Mouse (Mus musculus): ENCODE results near the gene Wdfy3.

The Wdfy3 gene

DNA sequence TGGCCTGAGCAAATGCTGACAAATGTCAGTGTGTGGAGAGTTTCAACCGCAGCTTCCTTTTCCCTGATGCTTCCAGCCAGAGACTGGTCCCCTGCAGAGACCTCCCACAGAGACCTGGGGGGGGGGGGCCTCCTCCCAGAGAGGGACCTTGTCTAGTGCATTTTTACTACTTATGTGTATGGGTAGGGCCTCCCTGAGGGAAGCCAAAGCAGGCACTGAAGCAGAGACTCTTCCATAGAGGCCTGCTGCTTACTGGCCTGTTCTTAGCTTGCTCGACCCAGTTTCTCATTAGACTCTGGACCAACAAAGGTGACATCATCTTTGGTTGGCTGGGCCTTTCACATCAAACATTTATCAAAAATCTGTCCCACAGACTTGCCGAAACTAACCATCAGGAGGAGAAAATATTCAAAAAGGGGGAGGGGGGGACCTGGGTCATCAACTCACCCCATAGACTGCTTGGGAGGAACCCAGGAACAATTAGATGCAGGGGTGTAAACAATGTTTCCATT lies 14.5 kb downstream of the Wdfy3 start:
- DNase-seq (ENCODE audit: low spot score in 2 of 2), result no peak

- no peak for DNase-seq (ENCODE audit: low spot score in 2 of 2)
Measured at GRCm38 (mm10) chr5:102054511-102055093, 15.1 kb downstream of the Wdfy3 start.

GRCm38 (mm10) chr5:102052906-102053305 lies 16.8 kb downstream of the Wdfy3 start:
- no peak for DNase-seq (ENCODE audit: low spot score in 2 of 2)

- no peak for DNase-seq (ENCODE audit: low spot score in 2 of 2)
Measured at GRCm38 (mm10) chr5:102052465-102052864, 17.3 kb downstream of the Wdfy3 start.

- no peak for DNase-seq (ENCODE audit: low spot score in 2 of 2)
Measured at GRCm38 (mm10) chr5:102050677-102051076, 19.0 kb downstream of the Wdfy3 start.

GRCm38 (mm10) chr5:102048416-102048815 lies 21.3 kb downstream of the Wdfy3 start:
- DNase-seq (ENCODE audit: low spot score in 2 of 2), result no peak

DNA sequence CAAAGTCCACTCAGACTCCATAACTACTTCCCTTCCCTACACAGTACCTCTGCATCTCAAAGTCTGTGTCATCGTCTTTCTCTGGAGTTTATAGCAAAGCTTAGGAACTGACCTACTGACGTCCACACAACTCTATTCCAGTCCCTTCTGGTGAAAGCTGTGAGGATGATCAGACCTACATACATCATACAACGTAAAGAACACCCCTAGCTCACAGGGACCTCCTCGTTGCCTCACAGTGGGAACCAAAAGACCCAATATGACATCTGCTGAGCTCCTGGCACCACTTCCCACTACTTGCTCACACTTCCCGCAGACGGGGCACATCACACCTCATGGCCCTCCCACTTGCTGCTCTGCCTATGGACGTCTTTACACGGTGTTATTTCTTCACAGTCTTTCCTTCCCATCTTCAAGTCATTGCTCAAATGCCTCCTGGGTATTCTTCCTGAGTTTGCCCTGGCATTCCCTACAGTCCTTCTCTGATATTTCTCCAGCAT lies 23.1 kb downstream of the Wdfy3 start:
- no peak for DNase-seq (ENCODE audit: low spot score in 2 of 2)

DNA sequence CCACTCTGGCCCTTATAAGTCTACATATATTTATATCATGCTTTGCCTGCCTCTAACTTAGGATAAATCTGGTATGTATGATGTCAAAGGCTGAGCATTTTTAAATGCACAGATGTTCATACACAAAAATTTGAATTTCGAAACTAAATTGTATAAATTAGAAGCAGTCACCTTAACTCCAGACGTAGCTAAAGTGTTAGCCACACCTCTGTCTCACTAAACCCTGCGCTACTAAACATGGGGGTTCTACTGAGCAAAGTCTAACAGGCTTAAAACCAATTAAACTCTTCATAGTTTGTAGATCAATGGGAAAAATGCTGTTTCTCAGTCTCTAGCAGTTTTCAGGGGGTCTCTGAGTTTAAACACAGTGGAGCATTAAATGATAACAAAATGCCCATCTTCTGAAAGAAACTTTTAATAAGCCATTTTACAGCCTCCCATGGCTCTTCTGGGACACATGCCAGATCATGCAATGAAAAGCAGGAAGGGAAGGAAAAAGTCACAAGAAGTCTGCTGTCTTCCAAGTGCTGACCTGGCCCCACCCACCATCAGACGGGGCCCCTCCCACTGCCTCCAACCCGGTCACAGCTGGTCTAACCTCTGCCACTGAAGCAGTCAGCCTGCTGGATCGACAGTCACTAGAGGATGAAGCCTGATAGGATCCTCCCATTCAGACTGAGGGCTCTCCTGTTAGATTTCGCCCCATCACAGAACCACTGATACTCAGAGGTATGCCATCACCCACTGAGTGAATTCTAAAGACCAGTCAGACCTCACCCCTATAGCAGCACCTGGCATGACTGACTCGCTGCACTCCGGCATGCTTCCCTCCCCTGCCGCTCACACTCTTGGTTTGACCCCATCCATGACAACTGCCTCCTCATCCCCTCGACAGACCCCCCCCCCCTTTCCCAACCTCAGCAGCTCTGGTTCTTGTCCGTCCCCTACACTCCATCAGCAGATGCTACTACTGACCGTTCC lies 23.8 kb downstream of the Wdfy3 start:
- DNase-seq (ENCODE audit: low spot score in 2 of 2), result no peak

DNA sequence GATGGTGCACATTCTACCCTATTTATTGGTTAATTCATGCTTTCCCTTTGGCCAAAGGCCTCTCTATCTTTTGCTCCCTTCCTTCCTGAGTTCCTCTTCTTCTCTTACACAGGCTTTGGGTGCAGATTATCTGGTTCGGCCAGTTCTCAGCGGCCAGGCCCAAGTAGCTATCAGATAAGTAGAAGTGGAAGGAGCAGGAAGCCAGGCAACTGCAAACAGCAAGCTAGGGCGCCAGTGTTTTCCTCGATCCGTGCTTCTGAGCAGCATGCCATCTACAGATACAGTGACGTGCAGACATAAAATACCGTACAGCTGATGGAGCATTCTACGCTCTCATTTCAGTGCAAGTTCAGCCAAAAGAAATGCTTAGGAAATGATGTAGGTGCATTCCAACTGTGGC lies 24.5 kb downstream of the Wdfy3 start:
- DNase-seq (ENCODE audit: low spot score in 2 of 2), result peak in 1 of 2 experiments; percentile 56

- no peak for DNase-seq (ENCODE audit: low spot score in 2 of 2)
Measured at GRCm38 (mm10) chr5:102033281-102033680, 36.4 kb downstream of the Wdfy3 start.

- no peak for DNase-seq (ENCODE audit: low spot score in 2 of 2)
Measured at GRCm38 (mm10) chr5:102032594-102033240, 37.0 kb downstream of the Wdfy3 start.

DNA sequence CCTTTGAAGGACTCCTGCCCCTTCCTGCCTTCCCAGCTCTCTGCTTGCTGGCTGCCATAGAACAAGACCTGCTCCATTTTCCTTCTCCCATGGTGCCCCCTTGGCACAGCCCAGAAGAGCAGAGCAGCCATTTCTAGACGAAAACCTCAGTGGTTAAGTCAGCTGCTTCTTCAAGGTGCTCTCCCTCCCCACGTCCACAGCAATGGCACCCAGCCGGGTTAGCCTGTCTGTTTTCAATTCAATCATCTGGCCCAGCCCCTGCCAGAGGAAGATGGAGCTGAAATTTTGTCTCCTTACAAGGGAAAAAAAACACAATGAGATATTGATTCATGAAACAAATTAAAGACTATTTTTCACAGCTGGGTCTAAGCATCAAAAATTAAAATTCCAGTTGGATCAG lies 37.5 kb downstream of the Wdfy3 start:
- no peak for DNase-seq (ENCODE audit: low spot score in 2 of 2)

- no peak for DNase-seq (ENCODE audit: low spot score in 2 of 2)
Measured at GRCm38 (mm10) chr5:102023376-102023775, 46.3 kb downstream of the Wdfy3 start.

DNA sequence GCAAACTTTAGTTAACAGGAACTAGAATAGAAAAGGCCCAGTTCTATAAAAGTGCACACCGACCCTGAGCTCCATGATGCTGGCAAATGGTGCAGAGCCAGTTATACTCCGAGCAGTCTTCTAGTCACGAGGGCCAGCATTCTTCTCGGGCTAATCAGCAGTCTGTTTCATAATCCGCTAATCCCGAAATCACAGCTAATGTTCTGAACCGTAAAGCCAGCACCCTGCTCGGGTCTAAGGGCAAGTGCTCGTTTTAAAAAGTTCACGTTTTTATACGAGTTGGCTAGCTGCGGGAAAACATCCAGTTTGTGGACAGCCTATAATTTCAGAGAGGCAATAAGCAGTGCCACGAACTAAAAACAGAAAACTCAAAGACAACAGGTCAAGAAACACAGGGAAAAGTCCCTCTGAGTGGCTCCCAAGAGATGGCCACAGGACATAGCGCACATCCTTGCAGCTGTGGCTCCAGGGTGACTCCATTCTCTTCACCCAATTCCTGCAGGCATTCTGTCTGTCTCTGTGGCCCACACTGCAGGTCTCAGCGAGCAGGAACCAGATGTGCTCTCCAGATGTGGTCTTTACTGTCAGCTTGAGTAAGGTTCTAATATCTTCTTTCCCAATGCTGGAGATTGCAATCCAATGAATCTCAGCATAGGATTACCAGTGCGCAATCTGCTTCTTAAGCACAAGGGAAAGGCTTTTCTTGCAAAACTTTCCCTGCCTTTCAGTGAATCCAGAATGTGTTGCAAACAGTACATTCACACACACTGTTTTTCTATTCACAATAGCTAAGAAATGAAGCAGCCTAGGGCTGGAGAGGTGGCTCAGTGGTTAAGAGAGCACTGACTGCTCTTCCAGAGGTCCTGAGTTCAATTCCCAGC lies 47.5 kb downstream of the Wdfy3 start:
- DNase-seq (ENCODE audit: low spot score in 2 of 2), result no peak

GRCm38 (mm10) chr5:102014235-102014634 lies 55.5 kb downstream of the Wdfy3 start:
- DNase-seq (ENCODE audit: low spot score in 2 of 2), result no peak

GRCm38 (mm10) chr5:102013781-102014180 lies 55.9 kb downstream of the Wdfy3 start:
- DNase-seq (ENCODE audit: low spot score in 2 of 2), result no peak

GRCm38 (mm10) chr5:102010961-102011360 lies 58.8 kb downstream of the Wdfy3 start:
- no peak for DNase-seq (ENCODE audit: low spot score in 2 of 2)

DNA sequence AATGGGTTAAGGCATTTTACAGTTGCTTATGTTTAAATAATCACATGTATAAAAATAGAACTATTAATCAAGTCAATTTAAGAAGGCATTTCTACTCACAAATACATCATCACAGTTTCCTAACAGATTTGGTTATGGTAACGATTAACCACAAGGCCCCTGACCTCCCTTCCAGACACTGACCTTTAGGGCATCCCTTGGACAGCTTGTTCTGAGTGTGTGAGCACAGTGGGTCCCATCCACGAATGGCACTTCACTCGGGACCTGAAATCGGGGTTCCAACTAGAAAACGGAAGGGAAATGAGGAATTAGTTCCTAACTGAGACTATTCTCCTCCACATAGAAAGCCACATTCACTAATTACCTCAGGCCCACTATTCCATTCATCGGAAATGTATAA lies 60.1 kb downstream of the Wdfy3 start:
- no peak for DNase-seq (ENCODE audit: low spot score in 2 of 2)

- DNase-seq (ENCODE audit: low spot score in 2 of 2), result no peak
Measured at GRCm38 (mm10) chr5:102008712-102009111, 61.0 kb downstream of the Wdfy3 start.

DNA sequence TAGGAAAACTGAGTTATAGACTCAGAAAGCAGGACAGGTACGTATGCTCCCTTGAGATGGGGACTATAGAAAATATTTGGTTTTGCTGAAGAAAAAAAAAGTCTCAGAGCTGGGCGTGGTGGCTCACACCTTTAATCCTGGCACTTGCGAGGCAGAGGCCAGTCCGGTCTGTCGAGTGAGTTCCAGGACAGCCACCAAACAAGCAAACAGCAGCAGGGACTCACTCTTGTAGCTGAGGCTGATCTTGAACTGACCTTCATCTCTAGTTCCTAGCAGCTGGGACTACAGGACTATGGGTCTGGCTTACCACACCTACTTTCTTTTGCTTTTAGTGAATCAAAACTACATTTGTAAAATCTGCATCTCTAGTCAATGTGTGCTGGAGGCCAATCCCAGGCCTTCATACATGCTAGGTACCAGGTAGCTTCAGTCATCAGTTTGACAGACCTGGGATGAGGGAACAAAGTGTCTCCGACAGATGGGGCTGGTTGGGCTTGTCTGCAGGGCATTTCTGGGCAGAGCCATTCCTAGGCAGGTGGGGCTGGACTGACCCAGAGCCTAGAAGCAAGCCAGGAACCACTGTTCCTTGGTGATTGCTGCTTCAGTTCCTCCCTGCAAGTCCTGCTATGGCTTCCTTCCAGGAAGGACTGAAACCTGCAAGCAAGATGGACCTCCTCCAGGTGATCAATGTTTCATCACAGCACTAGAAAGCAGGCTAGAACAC lies 63.3 kb downstream of the Wdfy3 start:
- DNase-seq (ENCODE audit: low spot score in 2 of 2), result no peak

Measured in urinary bladder, adult 18-20 months (tissue).